Mouse (Mus musculus): Measurements from ENCODE around the gene Mif4gd.

DNA sequence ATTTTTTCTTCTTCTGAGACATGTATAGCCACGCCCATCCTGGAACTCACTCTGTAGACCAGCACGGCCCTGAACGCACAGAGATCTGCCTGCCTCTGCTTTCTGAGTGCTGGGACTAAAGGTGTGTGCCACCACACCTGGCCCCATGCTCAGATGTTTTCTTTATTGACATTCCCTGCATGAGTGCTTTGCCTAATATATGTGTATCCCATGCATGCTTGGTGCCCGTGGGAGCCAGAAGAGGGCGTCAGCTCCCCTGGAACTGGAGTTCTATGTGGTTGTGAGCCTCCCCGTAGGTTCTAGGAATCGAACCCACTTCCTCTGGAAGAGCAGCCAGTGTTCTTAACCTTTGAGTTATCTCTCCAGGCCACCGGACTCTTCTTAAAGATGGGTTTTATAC is 22.3 kb upstream of the Mif4gd start:
- no peak for TF ChIP-seq POLR2A (IDR thresholded peaks at IDR 0.05; ENCODE audit: extremely low read depth, insufficient read depth, low read length)
- no peak for TF ChIP-seq CTCF (IDR thresholded peaks at IDR 0.05; ENCODE audit: low read depth, low read length)
